Mouse (Mus musculus) kidney, postnatal 0 days (tissue): ENCODE data around the gene Col17a1. TPM values are rescaled to one million over a fixed set of nuclear protein-coding genes. Genes with fewer than 3 reads are reported as not detected.

Source experiments
- ATAC-seq: fragments of 200-750 bp; cut with Nextera tagmentation; replicated peaks from 2 replicates; pipeline ENCODE4 v1.8.0; 2017; ENCODE audit warnings: low read depth, moderate number of reproducible peaks, moderate TSS enrichment, moderate library complexity; ENCODE audit not compliant: low FRiP score
- DNase-seq: peaks from one replicate; pipeline ENCODE4 v3.0.0-alpha.2; 2016; ENCODE audit warnings: low spot score
- H3K27ac ChIP-seq: fragments of 300-500 bp; sonication (generic); 2 replicates; pipeline ENCODE4 v1.5.1; 2014; ENCODE audit warnings: mild to moderate bottlenecking
- H3K27me3 ChIP-seq: fragments of 300-500 bp; sonication (generic); 2 replicates; pipeline ENCODE4 v1.6.1; 2014; ENCODE audit warnings: low read length, mixed read lengths; ENCODE audit not compliant: insufficient read depth
- H3K36me3 ChIP-seq: fragments of 300-500 bp; sonication (generic); 2 replicates; pipeline ENCODE4 v1.6.1; 2014; ENCODE audit warnings: low read length, mixed read lengths; ENCODE audit not compliant: insufficient read depth
- H3K4me1 ChIP-seq: fragments of 300-500 bp; sonication (generic); replicated peaks from 2 replicates; pipeline ENCODE4 v1.6.1; 2014; ENCODE audit warnings: antibody characterized with exemption, low read length, mixed read lengths; ENCODE audit not compliant: insufficient read depth
- H3K4me2 ChIP-seq: fragments of 300-500 bp; sonication (generic); 2 replicates; pipeline ENCODE4 v1.6.1; 2014; ENCODE audit warnings: mild to moderate bottlenecking, low read length, moderate library complexity, mixed read lengths
- H3K4me3 ChIP-seq: fragments of 300-500 bp; sonication (generic); replicated peaks from 2 replicates; pipeline ENCODE4 v1.5.1; 2014; ENCODE audit warnings: low read depth, low read length
- H3K9ac ChIP-seq: fragments of 300-500 bp; sonication (generic); 2 replicates; pipeline ENCODE4 v1.6.1; 2014; ENCODE audit warnings: low read depth, low read length
- H3K9me3 ChIP-seq: fragments of 300-500 bp; sonication (generic); replicated peaks from 2 replicates; pipeline ENCODE4 v1.6.1; 2016; ENCODE audit warnings: low read length, inconsistent platforms, mixed read lengths
- CTCF ChIP-seq: IDR thresholded peaks from 2 replicates; pipeline ENCODE4 v1.5.1; 2016; ENCODE audit warnings: antibody characterized with exemption, low read depth, mild to moderate bottlenecking, moderate library complexity
- WGBS: fragments of 180-500 bp; shearing (Covaris S2); extraction: QIAGEN DNeasy Blood & Tissue Kit; methylation state at CpG from one replicate; pipeline ENCODE4 v1.1.7; 2014; 5-methylcytosine and 5-hydroxymethylcytosine counted together
- polyA plus RNA-seq: library from polyadenylated mRNA; unstranded; fragments of >200 nt; fragmentation: Nextera tagmentation; extraction: Ambion mirVana; gene quantifications from 2 replicates; pipeline ENCODE4 v1.2.1, GENCODE M21; 2015

Gene Col17a1
- polyA plus RNA-seq, 1 experiment from 2014 or later, result 0.43 TPM

GRCm38 (mm10) chr19:47700509-47700908, 8.6 kb upstream of the Col17a1 start:
- no peak for ATAC-seq
- DNase-seq, result no peak
- Histone ChIP-seq H3K27ac (no peak overlapping the region), H3K9me3 (no peaks in the 10 kb centered on the region), H3K9ac (no peak overlapping the region), H3K4me3 (no peak overlapping the region), H3K4me2 (no peak overlapping the region), H3K4me1 (no peaks in the 10 kb centered on the region), H3K27me3 (no peaks in the 10 kb centered on the region), H3K36me3 (no peaks in the 10 kb centered on the region)
- 87% methylated on average over 8 of the region's 8 CpGs for WGBS
- no peak for TF ChIP-seq CTCF

GRCm38 (mm10) chr19:47699743-47700142, 7.8 kb upstream of the Col17a1 start:
- no peaks in the 10 kb centered on the region for H3K36me3 ChIP-seq
- DNase-seq, result peak; percentile 68
- 19% methylated on average over 9 of the region's 9 CpGs for WGBS
- no peak overlapping the region for H3K4me2 ChIP-seq
- H3K27ac ChIP-seq, result no peak overlapping the region
- no peak for TF ChIP-seq CTCF
- no peaks in the 10 kb centered on the region for H3K27me3 ChIP-seq
- H3K4me1 ChIP-seq, result no peaks in the 10 kb centered on the region
- no peaks in the 10 kb centered on the region for H3K9me3 ChIP-seq
- no peak overlapping the region for H3K9ac ChIP-seq
- H3K4me3 ChIP-seq, result no peak overlapping the region
- no peak for ATAC-seq

GRCm38 (mm10) chr19:47698266-47698665, 6.4 kb upstream of the Col17a1 start:
- TF ChIP-seq CTCF, result no peak
- H3K4me1 ChIP-seq, result no peaks in the 10 kb centered on the region
- H3K9ac ChIP-seq, result no peak overlapping the region
- H3K27ac ChIP-seq, result no peak overlapping the region
- H3K9me3 ChIP-seq, result no peaks in the 10 kb centered on the region
- no peaks in the 10 kb centered on the region for H3K36me3 ChIP-seq
- no peak for DNase-seq
- H3K4me3 ChIP-seq, result no peak overlapping the region
- no peaks in the 10 kb centered on the region for H3K27me3 ChIP-seq
- no peak overlapping the region for H3K4me2 ChIP-seq
- no peak for ATAC-seq
- 75% methylated on average over 9 of the region's 9 CpGs for WGBS

- ATAC-seq, result no peak
- no peak for TF ChIP-seq CTCF
- WGBS, result 90% methylated on average over 11 of the region's 11 CpGs
- H3K36me3 ChIP-seq, result no peaks in the 10 kb centered on the region
- H3K9ac ChIP-seq, result no peak overlapping the region
- no peak overlapping the region for H3K4me3 ChIP-seq
- no peak for DNase-seq
- H3K4me1 ChIP-seq, result no peaks in the 10 kb centered on the region
- no peak overlapping the region for H3K27ac ChIP-seq
- H3K4me2 ChIP-seq, result no peak overlapping the region
- H3K9me3 ChIP-seq, result no peaks in the 10 kb centered on the region
- H3K27me3 ChIP-seq, result no peaks in the 10 kb centered on the region
Measured at GRCm38 (mm10) chr19:47697067-47697466, 5.2 kb upstream of the Col17a1 start.

GRCm38 (mm10) chr19:47696411-47696810, 4.5 kb upstream of the Col17a1 start:
- Histone ChIP-seq H3K27ac (no peak overlapping the region), H3K9me3 (no peaks in the 10 kb centered on the region), H3K4me3 (no peak overlapping the region), H3K4me1 (0 out of 2 replicates have a peak, but pooled peaks cover 2% of the 10 kb centered on the region), H3K4me2 (no peak overlapping the region), H3K9ac (no peak overlapping the region), H3K36me3 (no peaks in the 10 kb centered on the region), H3K27me3 (no peaks in the 10 kb centered on the region)
- whole genome bisulfite sequencing, result 90% methylated on average over 8 of the region's 8 CpGs
- TF ChIP-seq CTCF, result no peak
- DNase-seq, result no peak
- no peak for ATAC-seq

- no peak overlapping the region for H3K27ac ChIP-seq
- no peak overlapping the region for H3K4me2 ChIP-seq
- DNase-seq, result no peak
- WGBS, result 91% methylated on average over 6 of the region's 6 CpGs
- TF ChIP-seq CTCF, result no peak
- H3K27me3 ChIP-seq, result no peaks in the 10 kb centered on the region
- no peak for ATAC-seq
- H3K9me3 ChIP-seq, result no peaks in the 10 kb centered on the region
- no peaks in the 10 kb centered on the region for H3K36me3 ChIP-seq
- 0 out of 2 replicates have a peak, but pooled peaks cover 5% of the 10 kb centered on the region for H3K4me1 ChIP-seq
- no peak overlapping the region for H3K4me3 ChIP-seq
- no peak overlapping the region for H3K9ac ChIP-seq
Measured at GRCm38 (mm10) chr19:47695725-47696124, 3.8 kb upstream of the Col17a1 start.

GRCm38 (mm10) chr19:47689592-47689991, 2.3 kb downstream of the Col17a1 start:
- H3K4me2 ChIP-seq, result no peak overlapping the region
- no peak overlapping the region for H3K9ac ChIP-seq
- H3K9me3 ChIP-seq, result no peaks in the 10 kb centered on the region
- no peaks in the 10 kb centered on the region for H3K36me3 ChIP-seq
- H3K27ac ChIP-seq, result no peak overlapping the region
- no peak for DNase-seq
- no peak for ATAC-seq
- 88% methylated on average over 7 of the region's 7 CpGs for WGBS
- no peaks in the 10 kb centered on the region for H3K27me3 ChIP-seq
- no peak for TF ChIP-seq CTCF
- H3K4me3 ChIP-seq, result no peak overlapping the region
- 0 out of 2 replicates have a peak, but pooled peaks cover 5% of the 10 kb centered on the region for H3K4me1 ChIP-seq
